Mouse (Mus musculus): ENCODE data around the gene Cdh16.

Cdh16 gene

DNA sequence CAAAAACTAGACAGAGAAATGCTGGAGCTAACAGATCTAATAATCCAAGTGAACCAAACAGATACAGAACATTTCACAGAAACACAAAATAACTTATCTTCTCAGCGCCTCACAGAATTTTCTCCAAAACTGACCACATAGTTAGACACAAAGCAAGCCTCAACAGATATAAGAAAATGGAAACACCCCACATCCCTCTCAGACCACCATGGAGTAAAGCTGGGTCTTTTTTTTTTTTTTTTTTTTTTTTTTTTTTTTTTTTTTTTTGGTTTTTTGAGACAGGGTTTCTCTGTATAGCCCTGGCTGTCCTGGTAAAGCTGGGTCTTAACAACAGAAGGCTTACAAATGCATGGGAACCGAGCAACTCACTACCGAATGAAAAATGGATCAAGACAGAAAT lies 47.4 kb downstream of the Cdh16 start:
- no peak for DNase-seq (ENCODE audit: low read depth, low spot score)

DNA sequence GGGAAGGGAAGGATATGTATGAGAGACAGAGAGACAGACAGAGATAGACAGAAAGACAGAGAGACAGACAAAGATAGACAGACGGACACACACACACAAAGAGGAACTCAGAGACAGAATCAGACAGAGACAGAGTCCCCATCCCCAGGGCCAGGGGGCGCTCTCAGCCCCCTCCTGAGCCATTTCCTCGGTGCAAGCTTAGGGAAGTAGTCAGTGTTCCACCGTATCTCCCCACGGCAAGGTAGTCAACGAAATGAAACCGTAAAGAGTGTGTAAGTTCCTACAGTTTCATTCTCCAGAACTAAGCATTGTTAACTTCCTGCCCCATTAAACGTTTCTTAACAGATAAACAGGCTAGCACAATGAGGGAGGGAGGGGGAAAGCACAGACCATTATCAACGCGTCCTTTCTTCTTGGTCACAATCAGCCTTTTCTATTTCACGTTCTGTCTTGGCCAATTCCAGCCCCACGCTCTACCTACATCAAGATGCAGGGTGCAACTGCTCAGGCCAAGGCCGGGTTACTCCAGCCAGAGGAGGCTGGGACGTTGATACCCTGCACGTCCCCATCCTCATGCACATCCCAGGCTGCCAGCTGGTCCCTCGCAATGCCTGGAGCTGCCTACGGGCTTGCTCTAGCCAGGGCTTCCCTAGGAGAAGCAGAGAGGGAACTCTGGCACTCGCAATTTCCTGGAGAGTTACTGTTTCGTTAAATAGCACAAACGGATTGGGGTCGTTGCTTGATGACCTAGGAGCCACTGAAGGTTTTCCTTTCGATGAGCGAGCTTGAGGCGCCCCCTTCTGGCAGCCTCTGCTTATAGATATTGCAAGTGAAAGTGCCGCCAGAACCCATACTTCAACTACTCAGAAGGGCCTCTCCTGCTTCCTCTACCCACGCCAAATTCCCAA lies 53.5 kb downstream of the Cdh16 start:
- peak; percentile 85 for DNase-seq (ENCODE audit: low read depth, low spot score)

DNA sequence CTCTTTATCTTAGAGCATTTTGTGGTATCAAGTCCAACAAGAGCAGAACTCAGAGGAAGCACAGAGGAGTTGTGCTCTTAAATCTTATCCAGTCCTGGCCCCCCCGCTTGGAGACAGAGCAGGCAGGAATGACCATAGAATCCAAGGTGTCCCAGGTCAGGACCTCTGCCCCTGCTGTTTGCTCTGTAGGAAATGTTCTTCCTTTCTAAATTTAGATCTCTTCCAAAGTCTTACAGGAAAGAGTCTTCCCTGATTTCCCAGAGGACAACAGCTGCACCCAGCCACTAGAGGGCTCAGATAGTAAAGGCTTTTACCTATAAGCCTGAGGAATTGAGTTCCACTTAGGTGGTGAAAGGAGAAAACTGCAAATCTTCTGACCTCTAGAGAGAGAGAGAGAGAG lies 54.6 kb downstream of the Cdh16 start:
- DNase-seq (ENCODE audit: low read depth, low spot score), result peak; percentile 66

DNA sequence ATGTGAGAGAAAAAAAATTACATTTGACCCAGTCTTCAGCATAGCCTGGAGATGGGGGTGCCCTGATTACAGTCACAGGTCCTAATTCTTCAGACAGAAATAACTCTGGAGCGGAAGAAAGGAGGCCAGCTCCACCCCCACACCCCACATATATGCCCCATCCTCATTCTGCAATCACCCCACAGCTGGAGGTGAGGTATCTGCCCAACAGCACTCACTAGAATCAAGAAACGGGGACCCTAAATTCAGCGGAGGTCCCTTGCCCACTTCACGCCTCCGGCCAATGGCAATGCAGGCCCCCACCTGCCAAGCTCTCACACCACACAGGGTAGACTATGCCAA lies 58.8 kb downstream of the Cdh16 start:
- DNase-seq (ENCODE audit: low read depth, low spot score), result no peak

DNA sequence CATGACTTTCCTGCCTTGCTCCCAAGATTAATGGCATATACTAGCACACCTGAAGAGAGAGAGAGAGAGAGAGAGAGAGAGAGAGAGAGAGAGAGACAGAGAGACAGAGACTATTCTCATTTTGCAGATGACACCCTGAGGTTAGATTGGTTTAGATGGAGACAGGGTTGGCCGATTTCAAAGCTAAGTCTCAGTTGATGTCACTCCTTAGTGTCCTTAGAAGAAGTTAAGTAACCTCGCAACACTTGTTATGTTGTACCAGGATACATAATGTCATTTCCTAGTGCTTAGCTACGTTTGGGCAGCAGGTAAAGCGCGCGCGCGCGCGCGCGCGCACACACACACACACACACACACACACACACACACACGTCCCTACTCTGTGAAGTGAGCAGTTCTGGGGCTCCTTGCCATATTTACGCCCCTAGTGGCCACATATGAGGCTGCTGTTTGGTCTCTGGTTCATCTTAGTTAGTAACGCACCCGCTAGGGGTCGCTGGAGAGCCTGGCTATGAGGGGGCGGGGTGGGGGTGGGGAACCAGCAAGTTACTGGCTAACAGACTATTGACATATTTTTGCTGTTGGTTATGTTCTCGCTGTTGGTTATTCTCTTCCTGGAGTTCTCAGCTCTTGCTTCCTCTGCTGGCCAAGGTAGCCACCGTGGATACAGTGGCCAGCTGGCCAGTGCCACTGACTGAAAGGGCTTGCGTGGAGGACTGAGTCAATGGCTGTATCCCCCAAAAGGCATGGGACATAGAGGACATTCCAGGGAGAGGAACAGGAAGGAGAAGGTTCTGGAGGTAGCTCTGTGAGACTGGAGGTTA lies 59.4 kb downstream of the Cdh16 start:
- peak; percentile 92 for DNase-seq (ENCODE audit: low read depth, low spot score)

DNA sequence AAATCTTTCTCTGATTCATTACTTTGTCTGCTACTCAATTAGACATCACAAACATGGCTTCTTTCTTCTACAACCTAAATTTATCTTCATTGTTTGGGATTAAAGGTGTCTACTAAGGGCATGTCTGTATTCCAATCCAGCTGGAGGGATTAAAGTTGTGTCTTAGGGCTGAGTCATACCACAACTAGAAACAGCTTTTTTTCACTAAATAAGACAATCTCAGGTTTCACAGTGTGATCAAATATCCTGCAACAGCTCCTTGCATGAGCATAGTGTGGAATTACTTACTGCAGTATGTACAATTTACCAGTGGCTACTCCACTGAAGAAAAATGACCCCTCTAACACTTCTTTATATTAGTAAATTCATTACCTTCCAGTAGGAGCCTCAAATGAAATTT lies 63.5 kb downstream of the Cdh16 start:
- no peak for DNase-seq (ENCODE audit: low read depth, low spot score)

DNA sequence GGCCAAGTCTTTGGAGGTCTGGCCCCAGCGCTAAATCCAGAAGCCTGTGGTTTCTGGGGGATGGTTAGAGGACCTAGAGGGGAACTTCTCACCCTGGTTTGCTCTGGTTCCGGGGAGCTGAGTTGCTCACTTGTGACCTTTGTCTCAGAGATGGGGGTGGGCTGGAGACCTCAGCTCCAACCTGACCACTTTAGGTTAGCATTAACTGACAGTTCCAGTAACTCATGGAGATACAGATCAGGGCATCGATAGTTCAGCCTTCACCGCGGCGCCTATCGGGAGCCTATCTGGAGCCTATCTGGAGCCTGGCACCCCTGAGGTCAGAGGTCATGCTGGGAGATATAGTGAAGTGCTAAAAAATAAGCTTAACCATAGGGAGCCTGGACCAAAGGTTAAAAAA lies 67.0 kb downstream of the Cdh16 start:
- DNase-seq (ENCODE audit: low read depth, low spot score), result no peak

DNA sequence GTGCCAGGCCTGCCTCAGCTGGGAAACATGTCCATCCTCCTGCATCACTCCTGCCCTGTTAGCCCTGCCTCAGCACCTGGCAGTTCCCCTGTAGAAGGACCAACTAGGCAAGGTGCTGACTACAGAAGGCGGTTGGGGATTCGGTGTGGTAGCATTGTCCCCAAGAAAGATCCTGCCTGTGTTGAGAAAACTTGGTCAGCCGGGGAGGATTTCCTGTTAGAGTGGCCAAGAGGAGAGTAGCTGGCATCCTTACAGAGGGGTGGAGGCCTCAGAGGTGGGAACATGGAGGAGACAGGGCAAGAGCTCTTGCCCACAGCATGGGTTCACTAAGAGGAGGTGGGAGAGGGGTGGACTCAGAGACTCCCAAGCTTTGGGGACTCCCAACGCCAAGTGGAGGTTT lies 69.0 kb downstream of the Cdh16 start:
- DNase-seq (ENCODE audit: low read depth, low spot score), result no peak

All from R1 (cell line).